18 mouse cellular contexts compared by ENCODE assay signal in genomic region chr1:70866137-70866536, GRCm38 (mm10).
A peak's percentile ranks its signal among the peaks of the same experiment; 100 is the strongest.
DNase-seq lines count a peak whose midpoint lies in the region; ATAC-seq and TF ChIP-seq lines count a peak whose summit lies in the region.
"Had no signal": no experiment of that assay in that cellular context is flagged by ENCODE, and none has a peak within 500 bp of the region (broad histone marks: within the 10 kb centered on the region; RNA-seq: fewer than 3 reads in every experiment).

No protein-coding gene starts in this region.

- H3K4me2 ChIP-seq in heart, postnatal 0 days (ENCODE audit: low read depth, low read length), result no peak overlapping the region
- H3K4me2 ChIP-seq: embryonic facial prominence, embryonic 15.5 days; liver, embryonic 15.5 days; midbrain, embryonic 11.5 days; neural tube, embryonic 12.5 days had no signal

- DNase-seq in cerebellum, postnatal 25 days, result peak; percentile 47 to 70
- no peak for DNase-seq in cerebellum, adult 11-12 months
- DNase-seq in left cerebral cortex, postnatal 4 days, result peak; percentile 60
- no peak for DNase-seq in left cerebral cortex, postnatal 36 days (ENCODE audit: low spot score in 2 of 2)
- peak; percentile 54 for DNase-seq in adrenal gland, adult 2 months
- DNase-seq in heart, postnatal 0 days (ENCODE audit: low spot score), result peak; percentile 87
- no peak for DNase-seq in kidney, postnatal 14 days
- no peak for DNase-seq in gastrocnemius, postnatal 25 days
- DNase-seq: cerebellum, adult 9-10 months; right cerebral cortex, postnatal 14 days; thymus, postnatal 4 days had no signal

- H3K36me3 ChIP-seq in heart, postnatal 0 days (replicated peaks; ENCODE audit: control insufficient read depth, insufficient read depth, low read length), result no peaks in the 10 kb centered on the region
- H3K36me3 ChIP-seq: embryonic facial prominence, embryonic 15.5 days; G1E; liver, embryonic 15.5 days; neural tube, embryonic 12.5 days had no signal

- H3K27me3 ChIP-seq in heart, postnatal 0 days (ENCODE audit: control insufficient read depth, insufficient read depth, low read length), result no peaks in the 10 kb centered on the region
- H3K27me3 ChIP-seq: embryonic facial prominence, embryonic 15.5 days; liver, embryonic 15.5 days; neural tube, embryonic 12.5 days had no signal

- TF ChIP-seq CTCF in heart, postnatal 0 days (IDR thresholded peaks at IDR 0.05; ENCODE audit: low read depth), result peak; percentile 28

- H3K27ac ChIP-seq in heart, postnatal 0 days (ENCODE audit: low read depth), result 0 out of 2 replicates have a peak overlapping the region, but pooled peaks have one; percentile 43
- H3K27ac ChIP-seq: embryonic facial prominence, embryonic 15.5 days; layer of hippocampus, adult 2 months; liver, embryonic 15.5 days; neural tube, embryonic 12.5 days had no signal

- intact Hi-C loops in left cerebral cortex, postnatal 4 days (cut with DNase I), result no loop called here
- intact Hi-C loops in left cerebral cortex, postnatal 36 days (cut with DNase I), result no loop called here

- 29% methylated on average over 5 of the region's 5 CpGs for WGBS in heart, postnatal 0 days

- no peak overlapping the region for H3K4me3 ChIP-seq in heart, postnatal 0 days (ENCODE audit: low read depth, low read length)
- H3K4me3 ChIP-seq: embryonic facial prominence, embryonic 15.5 days; layer of hippocampus, adult 2 months; liver, embryonic 15.5 days; neural tube, embryonic 12.5 days had no signal

- TF ChIP-seq EP300 in heart, postnatal 0 days (IDR thresholded peaks at IDR 0.05; ENCODE audit: low read depth), result no peak

- H3K9ac ChIP-seq in heart, postnatal 0 days (replicated peaks; ENCODE audit: low read depth, low read length), result no peak overlapping the region
- H3K9ac ChIP-seq: embryonic facial prominence, embryonic 15.5 days; liver, embryonic 15.5 days; neural tube, embryonic 12.5 days had no signal

- H3K9me3 ChIP-seq in heart, postnatal 0 days (replicated peaks; ENCODE audit: control insufficient read depth, low read length), result no peaks in the 10 kb centered on the region
- H3K9me3 ChIP-seq: embryonic facial prominence, embryonic 15.5 days; G1E; liver, embryonic 15.5 days; neural tube, embryonic 12.5 days had no signal

- no peaks in the 10 kb centered on the region for H3K4me1 ChIP-seq in heart, postnatal 0 days (ENCODE audit: control insufficient read depth, insufficient read depth)
- H3K4me1 ChIP-seq: embryonic facial prominence, embryonic 15.5 days; liver, embryonic 15.5 days; neural tube, embryonic 12.5 days had no signal

- ATAC-seq in heart, postnatal 0 days (ENCODE audit: insufficient read depth, low read depth), result peak; percentile 82
- ATAC-seq: intestine, postnatal 0 days had no signal

Comparison
In these comparisons a context has a peak if more than half of its experiments do, and no peak if none do; other contexts are left out.
1. DNase-seq: peak in cerebellum, postnatal 25 days (2 of 2), left cerebral cortex, postnatal 4 days (single experiment), adrenal gland, adult 2 months (single experiment) and heart, postnatal 0 days (single experiment); none in cerebellum, adult 11-12 months (single experiment), left cerebral cortex, postnatal 36 days (0 of 2), kidney, postnatal 14 days (single experiment) and gastrocnemius, postnatal 25 days (single experiment).